ENCODE assay signal across 14 mouse cellular contexts in the genomic region with DNA sequence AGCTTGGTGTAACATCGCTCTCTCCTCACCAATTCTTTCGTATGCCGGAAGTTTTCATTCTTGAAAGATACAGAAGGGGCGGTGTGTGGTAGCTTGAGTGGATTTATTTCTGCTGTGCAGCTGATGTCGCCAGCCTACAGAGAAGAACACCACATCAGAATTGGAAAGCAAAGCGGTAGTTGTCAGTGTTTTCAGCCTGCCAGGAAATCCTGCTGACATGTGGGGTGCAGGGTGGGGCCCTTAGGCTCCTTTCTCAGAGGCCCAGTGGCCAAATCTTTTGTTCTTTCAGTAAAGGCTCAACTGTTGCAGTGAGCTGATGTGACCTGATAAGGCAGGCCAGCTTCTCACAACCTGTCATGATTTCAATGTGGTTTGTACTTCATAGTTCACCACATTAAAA. TPM values are rescaled to one million over a fixed set of nuclear protein-coding genes. Genes with fewer than 3 reads are reported as not detected.
A peak's percentile ranks its signal among the peaks of the same experiment; 100 is the strongest.
DNase-seq lines count a peak whose midpoint lies in the region; ATAC-seq and TF ChIP-seq lines count a peak whose summit lies in the region.
"Had no signal": no experiment of that assay in that cellular context is flagged by ENCODE, and none has a peak within 500 bp of the region (broad histone marks: within the 10 kb centered on the region; RNA-seq: fewer than 3 reads in every experiment).

No protein-coding gene starts in this region.

- no peak overlapping the region for H3K9ac ChIP-seq in liver, embryonic 13.5 days
- no peak overlapping the region for H3K9ac ChIP-seq in forebrain, embryonic 13.5 days
- H3K9ac ChIP-seq: embryonic facial prominence, embryonic 15.5 days; forebrain, postnatal 0 days; hindbrain, embryonic 12.5 days; limb, embryonic 15.5 days had no signal

- peak; percentile 21 to 48 for DNase-seq in lung, adult 18-20 months
- no peak for DNase-seq in lung, adult 2 months
- DNase-seq in liver, embryonic 13.5 days, result no peak
- no peak for DNase-seq in heart, postnatal 36 days
- no peak for DNase-seq in c-Kit-positive CD71-positive TER-119-positive erythroid progenitor cells, embryonic 14.5 days (ENCODE audit: low spot score)
- no peak for DNase-seq in adrenal gland, postnatal 10 days
- DNase-seq: cerebellum, postnatal 14 days; forebrain, postnatal 0 days; midbrain, embryonic 14.5 days had no signal

- peak; percentile 43; the same call in 1 of the 2 replicates for ATAC-seq in liver, embryonic 13.5 days (ENCODE audit: low read depth)
- ATAC-seq in monocyte, adult 5-6 weeks (replicated peaks; ENCODE audit: insufficient number of reproducible peaks, low FRiP score, low TSS enrichment, poor library complexity, severe bottlenecking), result peak; percentile 64; the same call in 1 of the 2 replicates
- ATAC-seq in forebrain, embryonic 13.5 days, result no peak
- ATAC-seq: forebrain, postnatal 0 days had no signal

- no peaks in the 10 kb centered on the region; the same call in 1 of the 2 replicates for H3K4me1 ChIP-seq in lung, adult 2 months (ENCODE audit: control insufficient read depth, insufficient read depth, low read length)
- H3K4me1 ChIP-seq in liver, embryonic 13.5 days (replicated peaks), result 0 out of 2 replicates have a peak, but pooled peaks cover 3% of the 10 kb centered on the region
- H3K4me1 ChIP-seq in forebrain, embryonic 13.5 days, result no peaks in the 10 kb centered on the region

- intact Hi-C loops in heart, postnatal 36 days (cut with DNase I), result no loop called here

- 50% methylated on average over 6 of the region's 6 CpGs for WGBS in lung, adult 2 months
- 33% methylated on average over 6 of the region's 6 CpGs for WGBS in liver, embryonic 13.5 days (ENCODE audit: insufficient replicate concordance)
- WGBS in forebrain, embryonic 13.5 days, result 81% methylated on average over 6 of the region's 6 CpGs

- no peaks in the 10 kb centered on the region for H3K27me3 ChIP-seq in liver, embryonic 13.5 days
- no peaks in the 10 kb centered on the region for H3K27me3 ChIP-seq in forebrain, embryonic 13.5 days
- H3K27me3 ChIP-seq: embryonic facial prominence, embryonic 15.5 days; hindbrain, embryonic 12.5 days; limb, embryonic 15.5 days had no signal

- no peak for TF ChIP-seq POLR2A in lung, adult 2 months (IDR thresholded peaks at IDR 0.05; ENCODE audit: borderline replicate concordance, extremely low read depth, low read depth, low read length)

- H3K27ac ChIP-seq in liver, embryonic 13.5 days, result no peak overlapping the region
- H3K27ac ChIP-seq in forebrain, embryonic 13.5 days, result no peak overlapping the region
- H3K27ac ChIP-seq: embryonic facial prominence, embryonic 15.5 days; hindbrain, embryonic 12.5 days; limb, embryonic 15.5 days had no signal

- H3K9me3 ChIP-seq in liver, embryonic 13.5 days (replicated peaks), result no peaks in the 10 kb centered on the region
- no peaks in the 10 kb centered on the region for H3K9me3 ChIP-seq in forebrain, embryonic 13.5 days (replicated peaks)
- H3K9me3 ChIP-seq: embryonic facial prominence, embryonic 15.5 days; hindbrain, embryonic 12.5 days; limb, embryonic 15.5 days had no signal

- H3K4me3 ChIP-seq in lung, adult 2 months (replicated peaks; ENCODE audit: extremely low read depth, low read depth, low read length), result no peak overlapping the region
- no peak overlapping the region for H3K4me3 ChIP-seq in liver, embryonic 13.5 days (replicated peaks)
- H3K4me3 ChIP-seq in forebrain, embryonic 13.5 days, result no peak overlapping the region
- H3K4me3 ChIP-seq: embryonic facial prominence, embryonic 15.5 days; hindbrain, embryonic 12.5 days; limb, embryonic 15.5 days had no signal

- H3K4me2 ChIP-seq in liver, embryonic 13.5 days, result no peak overlapping the region
- H3K4me2 ChIP-seq in forebrain, embryonic 13.5 days, result no peak overlapping the region
- H3K4me2 ChIP-seq: embryonic facial prominence, embryonic 15.5 days; hindbrain, embryonic 12.5 days; limb, embryonic 15.5 days had no signal

- H3K36me3 ChIP-seq in liver, embryonic 13.5 days, result no peaks in the 10 kb centered on the region
- H3K36me3 ChIP-seq in forebrain, embryonic 13.5 days (ENCODE audit: poor library complexity, severe bottlenecking), result no peaks in the 10 kb centered on the region
- H3K36me3 ChIP-seq: embryonic facial prominence, embryonic 15.5 days; hindbrain, embryonic 12.5 days; limb, embryonic 15.5 days had no signal

- TF ChIP-seq CTCF in lung, adult 2 months (IDR thresholded peaks at IDR 0.05; ENCODE audit: insufficient read depth, low read length), result no peak

RNA-seq across cellular contexts. Expression of a gene that starts 27.8 kb away (rescaled TPM):
- 8.6 and 17.5 TPM in 2 replicates for polyA plus RNA-seq in lung, adult 2 months (2012; rRNA removed)
- 56.2 and 58.0 TPM in 2 replicates for polyA plus RNA-seq in liver, embryonic 13.5 days (2015; fragmentation: Nextera tagmentation; extraction: Ambion mirVana)
- 22.6 to 25.6 TPM (median 23.7 TPM) in 3 replicates for total RNA-seq in monocyte, adult 5-6 weeks (2017)
- polyA plus RNA-seq in forebrain, embryonic 13.5 days (2015; fragmentation: Nextera tagmentation; extraction: Ambion mirVana), result 99.4 and 100 TPM in 2 replicates
- 10 to 100 TPM; 31.9 to 42.1 TPM for total RNA-seq in heart, postnatal 36 days (2021)
- 100 to 1,000 TPM; 162 to 183 TPM for total RNA-seq in adrenal gland, postnatal 10 days (2021)

Comparison
In these comparisons a context has a peak if more than half of its experiments do, and no peak if none do; other contexts are left out.
1. DNase-seq: peak in lung, adult 18-20 months (2 of 2); none in lung, adult 2 months (single experiment), liver, embryonic 13.5 days (single experiment), heart, postnatal 36 days (0 of 2), c-Kit-positive CD71-positive TER-119-positive erythroid progenitor cells, embryonic 14.5 days (single experiment) and adrenal gland, postnatal 10 days (single experiment).